Mouse (Mus musculus) heart, adult 2 months (tissue): Measurements from ENCODE around the gene Irf9.

Experiments used
- CTCF ChIP-seq: fragments of 200-600 bp; IDR thresholded peaks from 2 replicates; pipeline ENCODE4 v1.8.1; 2022; ENCODE audit warnings: antibody characterized with exemption, mild to moderate bottlenecking, moderate library complexity
- EP300 ChIP-seq: fragments of 200-500 bp; IDR thresholded peaks from 2 replicates; pipeline ENCODE4 v1.6.1; 2011; ENCODE audit warnings: low read depth, low read length, control low read depth; ENCODE audit not compliant: insufficient read depth

DNA sequence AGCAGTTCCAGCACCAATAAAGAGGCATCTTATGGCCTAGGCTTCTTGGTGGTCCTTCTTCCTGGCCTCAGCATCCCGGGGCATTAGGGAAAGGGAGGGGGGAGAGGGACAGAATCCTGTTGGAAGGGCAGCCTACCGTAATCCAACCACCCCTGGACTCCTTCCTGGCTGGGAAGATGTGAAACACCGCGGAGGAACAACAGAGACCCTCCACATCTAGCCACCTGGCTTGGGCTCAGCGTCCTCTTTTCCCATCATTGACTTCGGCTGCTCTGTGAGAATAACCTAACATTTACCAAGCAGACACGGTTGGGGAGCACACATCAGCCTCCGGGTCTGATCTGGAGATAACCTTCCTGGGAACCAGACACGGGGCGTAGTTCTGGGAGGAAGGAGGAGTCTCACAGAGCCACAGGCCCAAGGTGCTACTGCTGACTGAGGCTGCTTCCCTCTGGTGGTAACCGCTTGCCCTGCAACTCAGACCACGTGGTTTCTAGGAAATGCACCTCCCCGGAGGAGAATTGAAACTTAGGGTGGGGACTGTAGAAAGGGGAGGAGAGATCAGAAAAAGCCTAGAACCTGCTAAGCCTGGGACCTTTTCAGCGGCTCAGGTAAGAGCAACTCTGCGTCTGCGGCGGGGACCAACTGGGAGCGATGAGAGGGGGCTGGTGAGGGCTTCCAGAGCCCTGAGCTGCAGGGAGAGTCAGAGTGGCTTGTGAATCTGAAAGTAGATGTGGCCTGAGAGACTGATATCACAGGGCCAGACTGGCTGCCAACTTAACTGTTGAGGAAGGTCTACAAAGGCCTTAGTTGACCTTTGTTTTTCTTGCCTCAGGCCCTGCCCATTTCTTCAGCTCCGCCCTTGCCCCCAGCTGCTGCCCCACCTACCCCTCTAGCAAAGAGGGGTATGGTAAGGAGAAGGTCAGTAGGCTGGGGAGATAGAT lies 534 bp downstream of the Irf9 start:
- TF ChIP-seq CTCF = no peak; the same call in 1 of the 2 replicates
- peak; percentile 90; the same call in 1 of the 2 replicates for TF ChIP-seq EP300
